Mouse (Mus musculus) layer of hippocampus, adult 8-10 months (tissue): ENCODE data around the gene Zfp991. TPM values are rescaled to one million over a fixed set of nuclear protein-coding genes. Genes with fewer than 3 reads are reported as not detected.
A peak's percentile ranks its signal among the peaks of the same experiment; 100 is the strongest.
"Not testable (repeated sequence)": the region's sequence is repeated elsewhere in the genome, so short reads cannot be mapped to it uniquely, and the experiment has no call there.

Experiments
- DNase-seq, 2 experiments: peaks; one replicate each; pipeline ENCODE4 v3.0.0; 2022; ENCODE audit warnings: low spot score in 2 of 2
- total RNA-seq, 4 experiments: library from RNA; stranded (reverse); gene quantifications; 2 replicates each; pipeline ENCODE4 v1.2.4; 2022

The Zfp991 gene
- total RNA-seq, 4 experiments from 2014 or later = 7.4 to 9.9 (median 7.6) TPM

- not testable (repeated sequence) for DNase-seq
Measured at GRCm38 (mm10) chr4:147181969-147182705, 50.3 kb downstream of the Zfp991 start.

GRCm38 (mm10) chr4:147186824-147187223 lies 55.0 kb downstream of the Zfp991 start:
- DNase-seq = not testable (repeated sequence)

GRCm38 (mm10) chr4:147187283-147187965 lies 55.6 kb downstream of the Zfp991 start:
- DNase-seq = not testable (repeated sequence)

- not testable (repeated sequence) for DNase-seq
Measured at GRCm38 (mm10) chr4:147195186-147195585, 63.3 kb downstream of the Zfp991 start.

- DNase-seq = not testable (repeated sequence)
Measured at GRCm38 (mm10) chr4:147197210-147197609, 65.4 kb downstream of the Zfp991 start.

- not testable (repeated sequence) for DNase-seq
Measured at GRCm38 (mm10) chr4:147199055-147199750, 67.4 kb downstream of the Zfp991 start.

- DNase-seq = not testable (repeated sequence)
Measured at GRCm38 (mm10) chr4:147201920-147202660, 70.3 kb downstream of the Zfp991 start.

- not testable (repeated sequence) for DNase-seq
Measured at GRCm38 (mm10) chr4:147212182-147212928, 80.5 kb downstream of the Zfp991 start.

- DNase-seq = not testable (repeated sequence)
Measured at GRCm38 (mm10) chr4:147214233-147214632, 82.4 kb downstream of the Zfp991 start.

- not testable (repeated sequence) for DNase-seq
Measured at GRCm38 (mm10) chr4:147217676-147218075, 85.8 kb downstream of the Zfp991 start.

- DNase-seq = not testable (repeated sequence)
Measured at GRCm38 (mm10) chr4:147219319-147220070, 87.7 kb downstream of the Zfp991 start.

GRCm38 (mm10) chr4:147220226-147220625 lies 88.4 kb downstream of the Zfp991 start:
- DNase-seq = not testable (repeated sequence)

- DNase-seq = peak; percentile 17 to 26
Measured at GRCm38 (mm10) chr4:147222021-147222420, 90.2 kb downstream of the Zfp991 start.

- peak; percentile 22 to 28 for DNase-seq
Measured at GRCm38 (mm10) chr4:147223778-147224435, 92.1 kb downstream of the Zfp991 start.

- not testable (repeated sequence) for DNase-seq
Measured at GRCm38 (mm10) chr4:147225616-147226015, 93.8 kb downstream of the Zfp991 start.

- DNase-seq = not testable (repeated sequence)
Measured at GRCm38 (mm10) chr4:147230026-147230425, 98.2 kb downstream of the Zfp991 start.
